Mouse (Mus musculus) gastrocnemius, postnatal 10 days (tissue): ENCODE results near the gene Etfdh. TPM values are rescaled to one million over a fixed set of nuclear protein-coding genes. Genes with fewer than 3 reads are reported as not detected.
"Not testable (repeated sequence)": the region's sequence is repeated elsewhere in the genome, so short reads cannot be mapped to it uniquely, and the experiment has no call there.

Experiments
- DNase-seq: peaks from one replicate; pipeline ENCODE4 v3.0.0; 2021; ENCODE audit warnings: mixed read lengths
- total RNA-seq, 2 experiments: library from RNA; stranded (reverse); gene quantifications; 2 replicates each; pipeline ENCODE4 v1.2.3; 2021

Etfdh gene
- total RNA-seq, 2 experiments from 2014 or later = 93.0 to 99.1 TPM

DNA sequence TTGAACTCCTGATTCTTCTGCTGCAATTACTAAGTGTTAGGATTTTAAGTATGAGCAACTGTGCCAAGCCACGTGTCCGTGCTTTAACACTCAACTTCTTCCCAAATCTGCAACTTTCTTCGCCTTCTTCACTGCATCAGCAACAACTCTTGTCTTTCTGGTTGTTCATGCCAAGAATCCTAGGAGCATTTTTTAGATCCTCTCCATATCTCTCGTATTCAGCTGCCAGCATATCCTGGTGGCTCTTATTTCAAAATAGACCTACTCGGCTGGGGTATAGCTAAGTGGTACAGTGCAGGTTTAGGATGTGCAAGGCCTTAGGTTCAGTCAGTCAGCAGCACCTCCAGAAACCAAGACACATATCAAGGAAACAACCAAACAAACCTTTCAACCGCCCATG is 51.7 kb downstream of the Etfdh start:
- DNase-seq = no peak

DNA sequence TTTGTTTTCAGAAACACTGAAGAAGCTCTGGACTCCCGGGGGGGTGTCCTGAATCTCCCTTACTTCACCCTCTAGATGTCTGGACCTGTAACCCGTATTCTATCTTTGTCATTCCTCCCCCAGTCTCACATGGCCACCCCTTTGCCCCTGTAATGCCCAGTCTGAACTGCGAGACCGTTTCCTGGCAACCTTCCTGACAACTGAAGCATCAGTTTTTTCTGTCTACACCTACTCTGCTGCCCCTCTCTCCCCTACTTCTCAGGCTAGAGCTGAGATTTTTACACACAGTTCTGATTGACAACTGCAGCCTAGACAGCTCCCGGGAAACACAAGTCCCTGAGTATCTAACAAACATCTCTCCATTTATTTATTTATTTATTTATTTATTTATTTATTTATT is 52.4 kb downstream of the Etfdh start:
- DNase-seq = no peak

DNA sequence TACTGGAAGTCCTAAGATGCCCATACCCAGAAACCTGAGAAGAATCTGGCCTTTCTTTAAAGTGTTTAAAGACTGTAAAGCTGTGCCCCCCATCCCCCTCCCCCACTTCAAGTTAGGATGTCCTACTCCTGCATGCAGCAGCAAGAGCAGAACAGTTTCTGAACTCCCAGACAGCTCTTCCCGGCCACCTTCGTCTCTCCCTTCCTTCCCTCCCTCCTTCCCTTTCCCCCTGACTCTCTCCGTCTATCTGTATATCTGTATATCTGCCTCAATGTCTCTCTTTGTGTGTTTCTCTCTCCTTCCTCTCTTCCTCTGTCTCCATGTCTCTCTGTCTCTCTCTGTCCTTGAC is 52.9 kb downstream of the Etfdh start:
- DNase-seq = no peak

DNA sequence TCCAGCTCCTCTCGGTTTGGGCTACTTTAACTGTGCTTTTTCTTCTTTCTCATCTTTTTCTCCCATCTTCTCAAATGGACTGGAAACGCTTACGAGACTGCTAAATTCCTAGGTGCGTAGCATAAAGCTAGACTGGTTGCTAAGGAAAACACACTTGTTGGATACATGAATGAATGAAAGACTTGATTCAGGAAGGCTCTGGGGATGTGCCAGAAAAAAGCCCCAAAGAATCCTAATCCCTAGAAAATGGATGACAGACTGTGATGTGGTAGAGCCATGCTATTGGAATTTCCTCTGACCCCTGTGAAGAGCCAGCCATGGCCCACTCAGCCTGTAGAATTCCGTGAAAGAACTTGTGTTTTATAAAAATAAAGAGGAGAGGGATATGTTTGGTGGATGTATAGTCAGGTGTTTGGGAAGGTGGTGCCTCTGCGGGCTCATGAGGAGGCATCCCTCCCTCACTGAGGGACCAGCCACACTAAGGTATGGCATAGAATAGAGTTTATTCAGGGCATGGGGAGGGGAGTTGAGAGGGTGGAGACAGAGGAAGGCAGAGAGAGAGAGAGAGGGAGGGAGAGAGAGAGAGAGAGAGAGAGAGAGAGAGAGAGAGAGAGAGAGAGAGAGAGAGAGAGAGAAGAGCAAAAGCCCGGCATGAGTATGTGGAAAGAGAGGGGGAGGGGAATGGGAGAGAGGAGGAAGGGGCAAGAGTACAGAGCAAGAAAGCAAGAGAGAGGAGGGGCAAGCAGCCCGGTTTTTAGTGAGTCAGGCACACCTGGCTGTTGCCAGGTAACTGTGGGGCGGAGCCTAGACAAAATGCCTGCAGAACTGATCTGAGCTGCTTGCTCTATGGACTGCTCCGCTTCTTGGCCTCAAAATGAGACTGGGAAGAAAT is 53.5 kb downstream of the Etfdh start:
- DNase-seq = no peak

DNA sequence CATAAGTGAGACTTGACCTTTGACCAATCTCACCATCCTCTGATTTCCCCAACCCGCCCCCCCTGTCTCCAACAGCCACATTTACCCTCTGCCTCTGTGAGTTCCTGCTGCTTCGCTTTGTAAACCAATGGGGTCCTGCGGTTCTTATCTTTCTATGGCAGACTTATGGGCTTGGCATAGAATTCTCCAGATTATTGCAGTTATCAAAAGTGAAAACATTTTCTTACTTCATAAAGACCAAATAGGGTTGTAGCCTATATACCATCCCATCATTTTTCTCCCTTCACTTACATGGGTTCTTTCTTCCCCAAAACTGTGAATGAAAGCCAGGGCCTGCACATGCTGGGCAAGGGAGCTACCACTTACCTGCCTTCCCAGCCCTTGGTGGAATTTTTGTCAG is 55.0 kb downstream of the Etfdh start:
- DNase-seq = no peak

DNA sequence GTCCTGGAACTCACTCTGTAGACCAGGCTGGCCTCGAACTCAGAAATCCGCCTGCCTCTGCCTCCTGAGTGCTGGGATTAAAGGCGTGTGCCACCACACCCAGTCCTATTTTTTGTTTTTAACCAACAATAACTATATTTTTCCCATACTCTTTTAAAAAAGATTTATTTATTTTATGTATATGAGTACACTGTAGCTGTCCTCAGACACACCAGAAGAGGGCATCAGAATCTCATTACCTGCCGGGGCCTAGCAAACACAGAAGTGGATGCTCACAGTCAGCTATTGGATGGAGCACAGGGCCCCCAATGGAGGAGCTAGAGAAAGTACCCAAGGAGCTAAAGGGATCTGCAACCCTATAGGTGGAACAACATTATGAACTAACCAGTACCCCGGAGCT is 55.9 kb downstream of the Etfdh start:
- DNase-seq = not testable (repeated sequence)

DNA sequence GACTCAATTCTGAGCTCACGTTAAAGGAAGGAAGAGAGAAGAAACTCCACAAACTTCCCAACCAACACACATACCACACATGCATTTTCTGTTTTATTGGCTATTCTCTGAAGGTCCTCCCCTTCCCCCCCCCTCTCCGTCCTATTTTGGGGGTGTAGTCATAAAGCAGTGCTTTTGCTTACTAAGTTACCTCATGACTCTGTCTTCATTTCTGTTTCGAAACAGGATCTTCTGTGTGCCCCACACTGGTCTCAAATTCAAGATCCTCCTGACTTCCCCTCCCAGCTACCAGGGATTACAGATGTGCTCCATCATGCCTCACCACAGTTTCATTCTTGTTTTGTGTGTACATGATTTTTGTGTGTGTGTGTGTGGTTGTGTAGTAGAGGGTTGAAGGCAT is 56.9 kb downstream of the Etfdh start:
- DNase-seq = no peak

DNA sequence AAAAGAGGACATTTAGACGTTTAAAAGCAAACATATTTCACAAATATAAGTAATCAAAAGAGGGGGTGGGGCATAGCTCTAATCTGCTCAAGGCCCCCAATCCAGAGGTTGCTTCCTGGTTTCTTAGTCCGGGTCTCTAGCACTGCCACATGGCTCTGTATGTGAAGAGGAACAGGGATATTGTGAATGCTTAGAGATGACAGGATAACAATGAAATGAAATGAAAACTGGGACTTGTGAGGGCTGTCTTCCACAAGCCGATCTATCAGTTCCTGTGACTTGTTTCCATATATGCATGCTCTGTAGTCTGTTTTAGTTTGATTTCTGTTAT is 60.0 kb downstream of the Etfdh start:
- DNase-seq = no peak

DNA sequence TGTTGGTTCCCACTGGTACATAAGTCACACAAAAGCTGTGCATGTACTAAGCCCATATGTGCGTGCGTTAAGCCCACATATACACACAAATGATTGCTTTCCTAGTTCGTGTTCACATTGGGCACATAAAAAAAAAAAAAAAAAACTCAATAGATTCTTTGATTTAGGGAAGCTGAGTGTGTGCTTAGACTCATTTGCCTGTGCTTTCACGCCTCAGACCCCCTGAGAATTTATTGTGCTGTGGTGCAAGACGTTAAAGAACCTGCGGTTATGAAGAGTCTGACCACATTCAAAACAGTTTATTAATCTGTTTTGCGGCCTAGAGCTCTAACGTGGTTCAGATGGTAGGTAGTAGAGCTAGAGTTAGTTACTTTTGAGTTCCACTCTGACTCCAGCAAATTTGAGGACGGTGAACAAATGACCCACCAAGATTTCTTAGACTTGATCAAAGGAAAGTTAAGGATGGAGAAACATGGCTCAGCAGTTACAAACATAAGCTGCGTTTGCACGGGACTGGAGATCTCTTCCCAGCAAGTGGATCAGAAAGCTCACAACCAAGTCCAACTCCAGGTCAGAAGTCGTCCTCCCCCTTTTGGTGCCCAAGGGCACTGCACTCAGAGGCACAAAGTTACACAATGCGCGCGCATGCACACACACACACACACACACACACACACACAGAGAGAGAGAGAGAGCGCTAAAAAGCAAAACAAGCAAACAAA is 60.5 kb downstream of the Etfdh start:
- no peak for DNase-seq

DNA sequence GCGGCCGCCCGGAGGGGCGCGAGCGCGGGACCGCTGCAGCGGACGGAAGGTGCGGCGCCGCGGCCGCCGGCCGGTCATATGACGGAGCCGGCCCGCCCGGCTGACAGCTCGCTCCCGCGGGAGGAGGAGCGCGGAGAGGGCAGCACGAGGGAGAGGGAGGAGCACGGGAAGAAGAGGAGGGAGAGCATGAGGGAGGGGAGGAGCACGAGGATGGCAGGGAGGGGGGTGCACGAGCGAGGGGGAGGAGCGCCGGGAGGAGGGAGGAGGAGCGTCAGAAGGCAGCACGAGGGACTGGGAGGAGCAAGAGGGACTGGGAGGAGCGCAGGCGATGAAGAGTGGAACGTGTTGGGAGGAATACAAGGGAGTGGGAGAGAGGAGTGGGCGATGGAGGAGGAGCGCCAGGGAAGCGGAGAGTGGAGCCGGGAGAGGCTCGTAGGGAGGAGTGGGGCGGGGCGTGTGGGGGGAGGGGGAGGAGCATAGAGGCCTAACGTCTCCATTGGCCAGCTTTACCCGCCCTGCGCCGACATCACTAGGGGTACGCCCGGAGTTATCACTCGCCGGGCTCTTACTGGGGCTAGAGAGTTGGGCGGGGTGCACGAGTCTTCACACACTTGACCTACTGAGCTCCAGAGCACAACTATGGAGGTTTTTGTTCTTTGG is 61.5 kb downstream of the Etfdh start, which contains the start of gene Fnip2:
Gene Fnip2, minus strand, starts transcription at position 94 of the 660 bp plus-strand sequence.
- peak; percentile 78 for DNase-seq

DNA sequence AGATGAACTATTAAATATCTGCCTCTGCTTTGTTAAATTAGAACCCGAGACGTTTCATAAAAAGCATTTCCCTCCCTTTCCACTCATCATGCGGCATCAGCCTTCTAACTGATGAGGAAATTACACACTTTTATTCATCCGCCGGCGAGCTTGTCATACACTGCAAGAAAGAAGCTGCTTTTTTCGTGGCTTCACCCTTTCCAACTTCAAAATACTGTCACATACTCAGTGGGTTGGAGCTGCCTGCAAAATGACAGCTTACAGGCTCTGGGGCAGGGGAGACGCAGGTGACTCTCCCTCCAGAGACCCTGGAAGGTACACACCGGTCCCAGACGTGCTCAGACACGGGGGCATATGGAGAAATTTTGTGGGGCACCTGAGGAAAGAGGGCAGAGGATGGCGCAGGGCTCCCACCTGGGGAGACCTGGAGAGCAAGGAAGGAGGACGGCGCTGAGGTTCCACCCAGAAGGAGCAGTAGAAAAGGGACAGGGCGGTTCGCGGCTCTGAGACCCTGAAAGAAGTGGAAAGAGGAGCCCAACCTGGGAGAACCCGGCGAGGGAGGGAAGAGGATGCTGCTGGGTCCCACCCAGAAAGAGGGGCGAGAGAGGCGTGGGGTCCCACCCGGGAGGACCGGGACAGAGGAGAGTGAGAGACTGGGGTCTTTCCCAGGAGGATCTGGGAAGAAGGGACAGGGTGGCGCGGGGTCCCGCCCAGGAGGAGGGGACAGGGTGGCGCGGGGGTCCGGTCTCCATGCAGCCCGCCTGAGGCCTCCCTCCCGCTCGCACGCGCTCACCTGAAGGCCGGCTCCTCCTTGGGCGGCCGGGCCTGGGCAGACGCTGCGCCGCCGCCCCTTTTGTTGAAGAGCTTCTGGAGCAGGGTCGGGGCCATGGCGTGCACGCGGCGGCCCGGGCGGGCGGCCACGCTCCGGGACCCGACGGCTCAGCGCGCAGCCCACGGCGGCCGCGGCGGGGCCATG is 62.3 kb downstream of the Etfdh start:
- no peak for DNase-seq

DNA sequence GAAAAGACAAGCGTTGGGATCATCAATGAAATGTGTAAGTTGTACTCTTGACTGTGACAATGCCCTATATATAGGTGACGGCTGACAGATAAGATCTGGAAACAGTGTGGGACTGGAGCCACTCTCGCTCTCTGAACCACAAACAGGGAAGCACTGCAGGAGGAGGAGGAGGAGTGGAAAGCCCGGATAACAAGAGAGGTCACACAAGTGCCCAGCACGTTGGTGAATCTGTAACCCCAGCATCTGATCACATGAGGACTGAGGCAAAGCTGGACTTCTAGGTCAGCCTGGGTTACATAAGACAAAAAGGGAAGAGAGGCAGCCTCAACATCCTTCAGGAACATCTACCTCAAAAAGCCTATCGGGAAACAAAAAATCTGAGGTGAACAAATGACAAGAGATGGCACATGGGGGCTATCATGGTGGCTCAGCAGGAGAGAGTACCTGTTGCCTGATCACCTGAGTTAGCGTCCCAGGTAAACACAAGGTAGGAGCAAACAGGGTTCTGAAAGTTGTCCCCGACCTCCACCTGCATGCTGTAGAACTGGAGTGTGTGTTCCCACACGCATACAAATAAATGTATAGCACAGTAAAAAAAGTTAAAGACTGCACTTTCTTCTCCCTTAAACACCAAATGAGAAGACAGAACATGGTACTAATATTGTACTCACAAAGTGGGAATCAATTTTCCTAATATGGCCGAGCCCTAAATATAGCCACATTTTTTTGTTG is 64.3 kb downstream of the Etfdh start:
- DNase-seq = no peak

DNA sequence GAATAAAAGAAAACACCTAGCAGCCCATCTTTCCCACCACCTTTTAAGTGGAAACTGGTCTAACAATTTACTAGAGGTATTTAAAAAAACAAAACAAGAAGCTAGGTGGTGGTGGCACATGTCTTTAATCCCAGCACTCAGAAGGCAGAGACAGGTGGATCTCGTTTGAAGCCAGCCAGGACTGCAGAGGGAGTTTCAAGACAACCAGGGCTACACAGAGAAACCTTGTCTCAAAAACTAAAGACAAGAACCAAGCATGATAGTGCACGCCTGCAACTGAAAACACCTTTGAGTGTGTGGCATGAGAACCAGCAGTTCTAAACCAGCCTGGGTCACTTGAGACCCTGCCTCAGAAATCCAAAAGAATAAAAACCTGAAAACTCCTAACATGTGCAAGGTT is 65.8 kb downstream of the Etfdh start:
- no peak for DNase-seq

DNA sequence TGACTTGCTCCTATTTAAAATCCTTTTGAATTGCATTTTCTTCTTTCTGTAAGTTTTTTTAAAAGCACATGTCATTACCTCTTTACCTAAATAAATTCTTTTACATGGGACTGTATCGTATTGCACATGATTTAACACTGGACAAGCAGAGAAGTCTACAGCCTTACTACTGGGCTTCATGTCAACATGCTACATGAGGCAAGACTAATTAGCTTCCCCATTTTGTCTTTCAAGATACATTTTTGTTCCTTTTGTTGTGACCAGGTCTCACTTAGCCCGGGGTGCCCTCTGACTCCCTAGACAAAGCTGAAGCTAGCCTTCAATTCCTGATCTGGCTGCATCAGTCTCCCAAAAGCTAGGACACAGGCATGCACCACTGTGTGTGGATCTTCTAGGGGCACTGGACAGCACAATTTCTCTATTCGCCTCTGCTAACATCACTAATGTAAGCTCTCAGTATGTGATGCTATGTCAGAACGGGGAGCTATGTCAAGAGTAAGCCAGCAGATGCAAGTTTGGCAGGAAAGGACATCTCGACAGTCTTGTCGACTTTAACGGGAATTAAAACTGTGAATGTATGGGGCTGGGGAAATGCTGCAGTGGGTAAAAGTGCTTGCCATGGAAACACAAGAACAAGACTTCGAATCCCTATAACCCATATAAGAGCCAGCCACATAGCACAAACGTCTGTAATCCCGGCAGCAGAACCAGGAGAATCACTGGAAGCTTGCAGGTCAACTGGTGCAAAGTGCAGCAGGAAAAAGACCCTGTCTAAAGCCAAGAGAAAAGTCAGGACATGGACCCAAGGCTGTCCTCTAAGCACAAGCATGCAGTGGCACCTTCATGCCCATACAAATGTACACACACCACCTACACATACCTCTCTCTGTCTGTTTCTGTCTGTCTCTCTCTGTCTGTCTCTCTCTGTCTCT is 67.2 kb downstream of the Etfdh start:
- DNase-seq = no peak

DNA sequence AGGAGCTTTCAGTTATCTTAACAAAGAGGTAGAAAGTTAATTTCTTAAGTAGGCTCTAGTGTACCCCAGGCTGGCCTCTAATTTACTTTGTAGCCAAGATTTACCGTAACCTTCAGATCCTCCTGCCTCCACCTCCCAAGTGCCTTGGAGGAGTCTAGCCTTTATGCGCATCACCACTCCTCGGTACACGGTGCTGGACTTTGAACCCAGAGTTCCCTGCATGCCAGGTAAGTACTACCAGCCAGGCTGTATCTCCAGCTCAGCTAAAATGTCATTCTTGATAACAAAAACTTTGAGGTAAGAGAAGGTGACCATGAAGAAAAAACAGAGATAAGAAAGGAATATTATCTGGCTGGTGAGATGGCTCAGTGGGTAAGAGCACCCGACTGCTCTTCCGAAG is 68.7 kb downstream of the Etfdh start:
- no peak for DNase-seq

DNA sequence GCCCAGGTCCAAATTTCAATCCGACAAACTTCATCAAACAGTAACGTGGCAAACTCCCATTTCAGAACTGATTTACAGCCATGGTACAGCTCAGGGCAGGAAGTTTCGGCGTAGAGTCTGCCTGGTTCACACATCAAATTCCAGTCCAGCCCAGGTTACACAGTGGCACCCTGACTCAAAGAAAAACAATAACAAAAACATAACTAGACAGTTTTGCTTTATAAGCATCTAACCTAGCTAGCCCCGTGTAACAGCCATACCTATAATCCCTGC is 69.6 kb downstream of the Etfdh start:
- DNase-seq = no peak

DNA sequence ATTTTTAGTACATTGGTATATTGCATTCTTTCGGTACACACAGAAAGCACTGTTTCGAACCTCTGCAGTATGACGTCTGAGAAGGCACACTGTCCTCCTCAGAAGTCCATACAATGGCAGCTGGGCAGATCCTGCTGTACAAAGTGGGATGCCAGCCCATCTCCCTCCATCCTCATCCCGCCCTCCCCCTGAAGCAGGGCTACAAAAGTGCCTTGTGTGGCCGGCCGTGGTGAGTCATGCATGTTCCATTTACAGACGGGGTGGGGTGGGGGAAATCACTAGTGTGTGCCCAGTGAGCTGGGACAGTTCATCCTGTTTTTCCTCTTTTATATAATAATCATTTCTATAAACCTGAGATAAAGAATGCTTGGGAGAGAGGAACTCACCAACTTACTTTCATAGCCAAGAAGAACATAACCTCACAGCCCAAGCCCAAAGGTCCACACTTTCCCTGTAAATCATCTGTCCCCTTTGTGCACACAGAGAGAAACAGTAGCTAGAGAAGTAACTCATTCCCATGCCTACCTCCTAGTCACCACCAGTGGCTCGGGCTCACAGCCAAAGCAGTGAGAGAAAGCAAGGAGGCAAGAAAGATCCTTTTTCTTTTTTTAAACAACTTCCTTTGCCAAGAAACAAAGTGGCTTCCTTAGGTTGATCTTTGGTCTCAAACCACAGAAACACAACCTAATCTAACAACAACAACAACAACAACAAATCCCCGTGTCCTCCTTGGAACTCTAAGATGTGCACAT is 70.1 kb downstream of the Etfdh start:
- DNase-seq = peak; percentile 24

DNA sequence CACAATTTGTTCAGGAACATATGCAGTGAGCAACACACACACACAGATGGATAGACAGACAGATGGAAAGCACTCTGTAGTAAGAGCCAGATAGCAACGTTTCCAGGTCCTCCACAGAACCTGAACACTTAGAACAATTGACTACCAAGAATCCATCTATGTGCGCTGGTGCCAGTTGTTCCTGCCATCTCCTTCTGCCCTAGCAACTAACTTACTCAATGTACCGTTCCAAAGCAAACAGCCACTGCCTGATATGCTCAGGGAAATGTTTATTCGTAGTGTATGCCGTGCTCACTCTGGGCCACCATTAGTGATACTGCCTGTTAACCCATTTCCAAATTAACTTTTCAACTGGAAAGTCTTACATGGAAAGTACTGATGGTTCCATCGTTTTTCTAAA is 74.2 kb downstream of the Etfdh start:
- no peak for DNase-seq
